Mouse (Mus musculus): Measurements from ENCODE around the gene Tcerg1l. TPM values are rescaled to one million over a fixed set of nuclear protein-coding genes. Genes with fewer than 3 reads are reported as not detected.

Tcerg1l gene
- polyA plus RNA-seq, 1 experiment, result 5.3 TPM

GRCm38 (mm10) chr7:138214710-138215109 is 182.8 kb downstream of the Tcerg1l start:
- H3K4me3 ChIP-seq (replicated peaks; ENCODE audit: insufficient read depth, low read depth, low read length), result no peak overlapping the region
- H3K27me3 ChIP-seq (ENCODE audit: control insufficient read depth, insufficient read depth, low read length), result no peaks in the 10 kb centered on the region; the same call in 1 of the 2 replicates
- H3K27ac ChIP-seq (ENCODE audit: insufficient read depth, low read length), result no peak overlapping the region
- 89% methylated on average over 9 of the region's 9 CpGs for WGBS
- H3K4me1 ChIP-seq (ENCODE audit: control insufficient read depth, insufficient read depth, low read length), result no peaks in the 10 kb centered on the region
- no peak for TF ChIP-seq CTCF (IDR thresholded peaks at IDR 0.05; ENCODE audit: borderline replicate concordance, insufficient read depth, low read depth, low read length)
- DNase-seq, result no peak

DNA sequence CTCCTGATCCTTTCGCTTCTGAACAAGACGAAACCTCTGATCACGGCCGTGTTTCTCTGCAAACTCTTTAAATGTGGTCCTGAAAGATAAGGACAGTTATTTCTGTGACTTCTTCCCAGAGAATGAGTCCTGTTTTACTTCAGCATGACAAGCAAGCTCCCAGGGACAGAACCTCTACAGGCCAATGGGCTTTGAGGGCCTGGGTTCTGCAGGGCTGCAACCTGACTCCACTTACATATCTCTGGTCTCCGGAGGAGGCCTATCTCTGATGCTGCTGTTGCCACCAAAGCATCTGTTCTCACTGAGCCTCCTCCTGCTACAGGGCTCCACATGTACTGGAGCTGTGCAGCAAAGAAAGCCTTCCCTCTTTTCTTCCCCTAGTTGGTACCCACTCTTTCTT is 187.8 kb downstream of the Tcerg1l start:
- no peak for TF ChIP-seq CTCF (IDR thresholded peaks at IDR 0.05; ENCODE audit: borderline replicate concordance, insufficient read depth, low read depth, low read length)
- no peak for TF ChIP-seq POLR2A (IDR thresholded peaks at IDR 0.05; ENCODE audit: borderline replicate concordance, insufficient read depth, low read length)
- Histone ChIP-seq H3K27me3 (ENCODE audit: control insufficient read depth, insufficient read depth, low read length) (no peaks in the 10 kb centered on the region; the same call in 1 of the 2 replicates), H3K4me1 (ENCODE audit: control insufficient read depth, insufficient read depth, low read length) (no peaks in the 10 kb centered on the region), H3K27ac (ENCODE audit: insufficient read depth, low read length) (no peak overlapping the region), H3K4me3 (replicated peaks; ENCODE audit: insufficient read depth, low read depth, low read length) (no peak overlapping the region)
- 81% methylated on average over 5 of the region's 5 CpGs for WGBS
- DNase-seq, result no peak

- TF ChIP-seq CTCF (IDR thresholded peaks at IDR 0.05; ENCODE audit: borderline replicate concordance, insufficient read depth, low read depth, low read length) (no peak), POLR2A (IDR thresholded peaks at IDR 0.05; ENCODE audit: borderline replicate concordance, insufficient read depth, low read length) (no peak)
- no peak overlapping the region for H3K27ac ChIP-seq (ENCODE audit: insufficient read depth, low read length)
- 87% methylated on average over 2 of the region's 2 CpGs for WGBS
- H3K27me3 ChIP-seq (ENCODE audit: control insufficient read depth, insufficient read depth, low read length), result no peaks in the 10 kb centered on the region; the same call in 1 of the 2 replicates
- H3K4me3 ChIP-seq (replicated peaks; ENCODE audit: insufficient read depth, low read depth, low read length), result no peak overlapping the region
- DNase-seq, result no peak
- no peaks in the 10 kb centered on the region for H3K4me1 ChIP-seq (ENCODE audit: control insufficient read depth, insufficient read depth, low read length)
Measured at GRCm38 (mm10) chr7:138205124-138205523, 192.4 kb downstream of the Tcerg1l start.

GRCm38 (mm10) chr7:138202162-138202832 is 195.2 kb downstream of the Tcerg1l start:
- H3K27me3 ChIP-seq (ENCODE audit: control insufficient read depth, insufficient read depth, low read length), result no peaks in the 10 kb centered on the region; the same call in 1 of the 2 replicates
- H3K27ac ChIP-seq (ENCODE audit: insufficient read depth, low read length), result no peak overlapping the region
- no peak for TF ChIP-seq POLR2A (IDR thresholded peaks at IDR 0.05; ENCODE audit: borderline replicate concordance, insufficient read depth, low read length)
- no peak for TF ChIP-seq CTCF (IDR thresholded peaks at IDR 0.05; ENCODE audit: borderline replicate concordance, insufficient read depth, low read depth, low read length)
- no peak overlapping the region for H3K4me3 ChIP-seq (replicated peaks; ENCODE audit: insufficient read depth, low read depth, low read length)
- 70% methylated on average over 15 of the region's 15 CpGs for WGBS
- no peak for DNase-seq
- no peaks in the 10 kb centered on the region for H3K4me1 ChIP-seq (ENCODE audit: control insufficient read depth, insufficient read depth, low read length)

- DNase-seq, result no peak
- Histone ChIP-seq H3K27ac (ENCODE audit: insufficient read depth, low read length) (no peak overlapping the region), H3K4me1 (ENCODE audit: control insufficient read depth, insufficient read depth, low read length) (no peaks in the 10 kb centered on the region), H3K4me3 (replicated peaks; ENCODE audit: insufficient read depth, low read depth, low read length) (no peak overlapping the region), H3K27me3 (ENCODE audit: control insufficient read depth, insufficient read depth, low read length) (no peaks in the 10 kb centered on the region; the same call in 1 of the 2 replicates)
- WGBS, result 75% methylated on average over 10 of the region's 10 CpGs
- no peak for TF ChIP-seq POLR2A (IDR thresholded peaks at IDR 0.05; ENCODE audit: borderline replicate concordance, insufficient read depth, low read length)
- no peak for TF ChIP-seq CTCF (IDR thresholded peaks at IDR 0.05; ENCODE audit: borderline replicate concordance, insufficient read depth, low read depth, low read length)
Measured at GRCm38 (mm10) chr7:138199333-138200058, 198.0 kb downstream of the Tcerg1l start.

DNA sequence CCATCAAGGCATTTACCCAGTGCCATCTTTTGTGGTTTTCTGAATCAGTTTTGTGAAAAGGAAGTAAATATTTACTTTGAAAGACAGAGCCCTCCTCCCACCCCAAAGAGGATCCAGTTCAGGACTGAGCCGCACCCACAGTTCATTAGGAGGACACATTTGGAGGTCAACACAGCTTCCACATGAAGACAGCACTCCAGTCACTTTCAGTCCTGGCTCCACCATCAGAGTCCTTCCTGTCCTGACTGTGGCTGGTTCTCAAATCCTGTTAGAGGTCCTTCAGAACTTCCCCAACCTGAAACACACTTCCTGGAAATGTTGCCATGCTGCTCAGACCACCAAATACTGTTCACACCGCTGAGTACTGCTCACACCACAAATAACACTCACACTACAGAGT is 201.4 kb downstream of the Tcerg1l start:
- no peak overlapping the region for H3K27ac ChIP-seq (ENCODE audit: insufficient read depth, low read length)
- no peak overlapping the region for H3K4me3 ChIP-seq (replicated peaks; ENCODE audit: insufficient read depth, low read depth, low read length)
- H3K27me3 ChIP-seq (ENCODE audit: control insufficient read depth, insufficient read depth, low read length), result no peaks in the 10 kb centered on the region; the same call in 1 of the 2 replicates
- TF ChIP-seq CTCF (IDR thresholded peaks at IDR 0.05; ENCODE audit: borderline replicate concordance, insufficient read depth, low read depth, low read length) (no peak), POLR2A (IDR thresholded peaks at IDR 0.05; ENCODE audit: borderline replicate concordance, insufficient read depth, low read length) (no peak)
- H3K4me1 ChIP-seq (ENCODE audit: control insufficient read depth, insufficient read depth, low read length), result no peaks in the 10 kb centered on the region
- WGBS, result 91% methylated on average over 2 of the region's 2 CpGs
- no peak for DNase-seq

- 65% methylated on average over 5 of the region's 5 CpGs for WGBS
- no peak for DNase-seq
- Histone ChIP-seq H3K27ac (ENCODE audit: insufficient read depth, low read length) (no peak overlapping the region), H3K4me3 (replicated peaks; ENCODE audit: insufficient read depth, low read depth, low read length) (no peak overlapping the region), H3K4me1 (ENCODE audit: control insufficient read depth, insufficient read depth, low read length) (no peaks in the 10 kb centered on the region), H3K27me3 (ENCODE audit: control insufficient read depth, insufficient read depth, low read length) (no peaks in the 10 kb centered on the region)
- TF ChIP-seq POLR2A (IDR thresholded peaks at IDR 0.05; ENCODE audit: borderline replicate concordance, insufficient read depth, low read length) (no peak), CTCF (IDR thresholded peaks at IDR 0.05; ENCODE audit: borderline replicate concordance, insufficient read depth, low read depth, low read length) (no peak)
Measured at GRCm38 (mm10) chr7:138184197-138184596, 213.3 kb downstream of the Tcerg1l start.

DNA sequence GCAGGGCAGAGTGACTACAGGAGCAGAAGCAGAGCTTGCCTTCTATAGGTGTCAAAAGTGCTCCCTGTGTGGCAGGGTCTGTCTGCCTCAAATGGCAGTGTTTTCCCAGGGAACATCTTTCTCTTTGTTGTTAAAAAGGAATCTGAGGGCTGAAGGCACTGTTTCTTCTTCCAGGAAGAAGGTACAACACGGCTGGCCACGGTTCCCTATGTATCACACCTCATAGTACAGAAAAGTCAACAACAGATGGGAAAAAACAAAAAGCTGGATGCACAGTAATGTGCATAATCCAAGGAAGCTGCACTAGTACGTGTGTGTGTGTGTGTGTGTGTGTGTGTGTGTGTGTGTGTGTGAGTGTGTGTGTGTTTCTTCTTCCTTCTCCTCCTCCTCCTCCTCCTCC is 215.3 kb downstream of the Tcerg1l start:
- Histone ChIP-seq H3K27me3 (ENCODE audit: control insufficient read depth, insufficient read depth, low read length) (no peaks in the 10 kb centered on the region), H3K27ac (ENCODE audit: insufficient read depth, low read length) (no peak overlapping the region), H3K4me3 (replicated peaks; ENCODE audit: insufficient read depth, low read depth, low read length) (no peak overlapping the region), H3K4me1 (ENCODE audit: control insufficient read depth, insufficient read depth, low read length) (no peaks in the 10 kb centered on the region)
- no peak for DNase-seq
- TF ChIP-seq CTCF (IDR thresholded peaks at IDR 0.05; ENCODE audit: borderline replicate concordance, insufficient read depth, low read depth, low read length), result no peak
- no peak for TF ChIP-seq POLR2A (IDR thresholded peaks at IDR 0.05; ENCODE audit: borderline replicate concordance, insufficient read depth, low read length)
- 57% methylated on average over 3 of the region's 3 CpGs for WGBS
